Mouse (Mus musculus): Measurements from ENCODE around the gene Gtf2ird1.

DNA sequence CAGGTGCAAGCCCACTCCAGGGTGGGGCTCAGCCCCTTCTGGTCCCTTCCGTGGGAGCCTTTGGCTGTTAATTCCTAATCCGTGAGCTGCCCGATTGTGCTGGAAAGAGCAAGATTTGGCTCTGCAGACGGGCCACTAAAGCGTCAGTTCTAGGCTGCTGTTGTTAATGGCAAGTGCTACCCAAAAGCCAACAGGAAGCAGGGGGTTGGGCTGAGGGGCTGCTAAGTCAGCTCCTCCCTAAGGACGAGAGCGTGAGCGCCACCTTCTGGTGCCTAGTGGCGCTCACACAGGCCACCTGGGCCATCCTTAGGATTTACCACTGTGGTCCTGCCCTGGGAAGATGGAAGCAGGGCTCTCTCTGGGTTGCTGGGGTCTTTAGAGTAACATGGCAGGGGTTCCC, 33.1 kb upstream of the Gtf2ird1 start:
- TF ChIP-seq CTCF (conservative IDR thresholded peaks at IDR 0.05; ENCODE audit: low read length) (peak; percentile 76), POU5F1 (IDR thresholded peaks at IDR 0.05; ENCODE audit: borderline replicate concordance, low read length) (no peak)
